Mouse (Mus musculus): ENCODE data around the gene Shroom2. TPM values are rescaled to one million over a fixed set of nuclear protein-coding genes. Genes with fewer than 3 reads are reported as not detected.
"Not testable (repeated sequence)": the region's sequence is repeated elsewhere in the genome, so short reads cannot be mapped to it uniquely, and the experiment has no call there.

Gene Shroom2
- polyA plus RNA-seq (2017; shearing (Covaris generic)) = not detected

GRCm38 (mm10) chrX:152768891-152769599 lies at the start of gene Shroom2:
Shroom2 (minus strand) TSS chrX:152769465.
- no peak for ATAC-seq

GRCm38 (mm10) chrX:152818996-152819395 lies 49.7 kb upstream of the Shroom2 start:
- ATAC-seq = no peak

- ATAC-seq = no peak
These were observed 44.1 kb upstream of the Shroom2 start for GRCm38 (mm10) chrX:152813339-152813738.

- no peak for ATAC-seq
These were observed 36.1 kb upstream of the Shroom2 start for GRCm38 (mm10) chrX:152805317-152805716.

- ATAC-seq = no peak
These were observed 19.3 kb upstream of the Shroom2 start for GRCm38 (mm10) chrX:152788611-152789010.

GRCm38 (mm10) chrX:152788129-152788528 lies 18.9 kb upstream of the Shroom2 start:
- ATAC-seq = no peak

- no peak for ATAC-seq
These were observed 12.6 kb upstream of the Shroom2 start, which contains the start of gene Gpr143 for GRCm38 (mm10) chrX:152781720-152782403. Gpr143 (plus strand) TSS chrX:152781921.

GRCm38 (mm10) chrX:152769600-152770157 lies 414 bp upstream of the Shroom2 start:
- no peak for ATAC-seq

- no peak for ATAC-seq
These were observed 5.1 kb downstream of the Shroom2 start for GRCm38 (mm10) chrX:152764171-152764570.

- no peak for ATAC-seq
These were observed 6.4 kb downstream of the Shroom2 start for GRCm38 (mm10) chrX:152762855-152763254.

GRCm38 (mm10) chrX:152762437-152762836 lies 6.8 kb downstream of the Shroom2 start:
- ATAC-seq = no peak

GRCm38 (mm10) chrX:152756293-152756692 lies 13.0 kb downstream of the Shroom2 start:
- ATAC-seq = no peak

- no peak for ATAC-seq
These were observed 13.4 kb downstream of the Shroom2 start for GRCm38 (mm10) chrX:152755819-152756218.

- no peak for ATAC-seq
These were observed 23.3 kb downstream of the Shroom2 start for GRCm38 (mm10) chrX:152745925-152746324.

GRCm38 (mm10) chrX:152743642-152744041 lies 25.6 kb downstream of the Shroom2 start:
- ATAC-seq = no peak

- no peak for ATAC-seq
These were observed 30.4 kb downstream of the Shroom2 start for GRCm38 (mm10) chrX:152738759-152739368.

- ATAC-seq = no peak
These were observed 31.1 kb downstream of the Shroom2 start for GRCm38 (mm10) chrX:152738191-152738590.

GRCm38 (mm10) chrX:152735283-152735682 lies 34.0 kb downstream of the Shroom2 start:
- ATAC-seq = no peak

- ATAC-seq = no peak
These were observed 52.6 kb downstream of the Shroom2 start for GRCm38 (mm10) chrX:152716693-152717092.

GRCm38 (mm10) chrX:152710715-152711114 lies 58.5 kb downstream of the Shroom2 start:
- not testable (repeated sequence) for ATAC-seq

- ATAC-seq = no peak
These were observed 60.9 kb downstream of the Shroom2 start for GRCm38 (mm10) chrX:152708359-152708758.

- ATAC-seq = no peak
These were observed 63.9 kb downstream of the Shroom2 start for GRCm38 (mm10) chrX:152705397-152705796.

- no peak for ATAC-seq
These were observed 65.6 kb downstream of the Shroom2 start for GRCm38 (mm10) chrX:152703624-152704023.

Measured in activated CD4-positive, CD25-positive, alpha-beta regulatory T cell, adult 4 months (primary cell).